Mouse (Mus musculus): Measurements from ENCODE around the gene Lrp1. TPM values are rescaled to one million over a fixed set of nuclear protein-coding genes. Genes with fewer than 3 reads are reported as not detected.

Gene Lrp1
- total and polyA plus RNA-seq, 3 experiments: 0.39 to 0.42 TPM; not detected in 1

DNA sequence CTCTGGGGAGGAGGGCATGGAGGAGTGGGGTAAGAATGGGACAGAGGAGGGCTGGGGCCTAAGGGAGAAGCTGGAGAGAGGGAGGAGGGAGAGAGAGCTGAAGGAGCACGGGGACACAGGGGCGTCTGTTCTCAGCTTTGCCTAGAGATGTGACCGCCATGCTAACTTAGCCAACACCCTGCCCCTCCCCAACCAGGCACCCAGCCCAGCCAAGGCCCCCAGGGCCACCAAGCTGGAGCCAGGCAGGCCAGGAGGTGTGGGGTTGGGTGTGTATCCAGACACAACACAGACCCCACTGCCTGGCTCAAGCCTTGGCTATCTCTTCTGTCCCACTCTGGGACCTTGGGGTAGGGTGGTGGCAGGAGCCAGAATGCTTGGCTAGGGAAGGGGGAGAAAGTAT lies 5.4 kb downstream of the Lrp1 start:
- H3K27me3 ChIP-seq (ENCODE audit: control insufficient read depth in 1 of 2, insufficient read depth in 2 of 2, low read length in 2 of 2): peaks cover 4 to 23% of the 10 kb centered on the region in 2 experiments; a peak in 3 of 4 replicates

DNA sequence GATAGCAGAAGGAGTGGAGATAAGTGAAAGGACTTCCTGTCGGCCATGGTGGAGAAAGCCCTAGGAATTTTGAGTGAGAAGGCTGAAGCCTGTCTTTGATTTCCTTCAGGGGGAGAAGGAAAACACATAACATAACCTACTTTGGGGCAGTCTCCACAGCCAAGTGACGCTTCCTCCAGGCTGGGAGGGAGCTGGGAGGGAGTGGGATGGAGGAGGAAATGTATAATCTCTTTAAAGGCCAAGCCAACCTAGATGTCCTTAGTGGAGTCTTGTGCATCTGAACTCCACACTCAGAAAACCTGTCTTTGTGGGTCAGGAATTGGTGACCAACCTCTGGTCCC lies 5.9 kb downstream of the Lrp1 start:
- H3K27me3 ChIP-seq (ENCODE audit: control insufficient read depth in 1 of 2, insufficient read depth in 2 of 2, low read length in 2 of 2): peaks cover 4 to 23% of the 10 kb centered on the region in 2 experiments; a peak in 3 of 4 replicates
- no peaks in the 10 kb centered on the region for H3K9me3 ChIP-seq (replicated peaks; ENCODE audit: insufficient read depth, low read length)
- TF ChIP-seq ZMIZ1 (IDR thresholded peaks at IDR 0.05; ENCODE audit: low read depth, low read length) (no peak), TAL1 (IDR thresholded peaks at IDR 0.05; ENCODE audit: low read length) (no peak), GATA1 (IDR thresholded peaks at IDR 0.05; ENCODE audit: low read depth, low read length) (no peak), ZKSCAN1 (IDR thresholded peaks at IDR 0.05; ENCODE audit: low read depth, low read length) (no peak), TCF12 (IDR thresholded peaks at IDR 0.05; ENCODE audit: low read depth, low read length) (no peak), USF1 (IDR thresholded peaks at IDR 0.05; ENCODE audit: low read depth, low read length) (no peak), MXI1 (IDR thresholded peaks at IDR 0.05; ENCODE audit: low read depth, low read length) (no peak), MEF2A (IDR thresholded peaks at IDR 0.05; ENCODE audit: extremely low read depth, insufficient replicate concordance, low read depth, low read length, poor library complexity, severe bottlenecking) (no peak), MYC (IDR thresholded peaks at IDR 0.05; ENCODE audit: low read depth, low read length) (no peak), ELF1 (IDR thresholded peaks at IDR 0.05; ENCODE audit: low read depth, low read length) (no peak), E2F4 (IDR thresholded peaks at IDR 0.05; ENCODE audit: borderline replicate concordance, low read depth, low read length) (no peak), HCFC1 (IDR thresholded peaks at IDR 0.05; ENCODE audit: low read depth, low read length) (no peak), KAT2A (conservative IDR thresholded peaks at IDR 0.05; ENCODE audit: low read depth, low read length) (no peak)
- no peak for DNase-seq (ENCODE audit: low read depth, low spot score)
- H3K4me3 ChIP-seq (ENCODE audit: control insufficient read depth in 1 of 2, insufficient read depth in 1 of 2, low read depth in 2 of 2, low read length in 2 of 2): no peak overlapping the region
- H3K4me1 ChIP-seq (ENCODE audit: control insufficient read depth in 1 of 2, insufficient read depth in 2 of 2, low read length in 2 of 2): no peaks in the 10 kb centered on the region
- no peaks in the 10 kb centered on the region for H3K36me3 ChIP-seq (ENCODE audit: control insufficient read depth in 1 of 2, insufficient read depth in 2 of 2, low read length in 2 of 2)
- no peak overlapping the region for H3K9ac ChIP-seq (ENCODE audit: control insufficient read depth, low read depth, low read length, poor library complexity, severe bottlenecking)
- no peaks in the 10 kb centered on the region for H3K79me2 ChIP-seq (ENCODE audit: control insufficient read depth, insufficient read depth, low read length, poor library complexity)
- no peak overlapping the region for H3K27ac ChIP-seq (ENCODE audit: control insufficient read depth, low read depth, low read length)

More for the DNA sequence above, 5.4 kb downstream of the Lrp1 start:
- Histone ChIP-seq H3K27ac (ENCODE audit: control insufficient read depth, low read depth, low read length) (no peak overlapping the region), H3K4me3 (ENCODE audit: control insufficient read depth in 1 of 2, insufficient read depth in 1 of 2, low read depth in 2 of 2, low read length in 2 of 2) (no peak overlapping the region), H3K4me1 (ENCODE audit: control insufficient read depth in 1 of 2, insufficient read depth in 2 of 2, low read length in 2 of 2) (no peaks in the 10 kb centered on the region), H3K36me3 (ENCODE audit: control insufficient read depth in 1 of 2, insufficient read depth in 2 of 2, low read length in 2 of 2) (no peaks in the 10 kb centered on the region), H3K9me3 (replicated peaks; ENCODE audit: insufficient read depth, low read length) (no peaks in the 10 kb centered on the region), H3K79me2 (ENCODE audit: control insufficient read depth, insufficient read depth, low read length, poor library complexity) (no peaks in the 10 kb centered on the region), H3K9ac (ENCODE audit: control insufficient read depth, low read depth, low read length, poor library complexity, severe bottlenecking) (no peak overlapping the region)
- TF ChIP-seq UBTF (IDR thresholded peaks at IDR 0.05; ENCODE audit: borderline replicate concordance, insufficient read depth, low read depth, low read length): no peak
- no peak for TF ChIP-seq EP300 (IDR thresholded peaks at IDR 0.05; ENCODE audit: low read depth in 1 of 2, low read length in 2 of 2)
- no peak for TF ChIP-seq TBP (IDR thresholded peaks at IDR 0.05; ENCODE audit: low read depth, low read length)
- TF ChIP-seq BHLHE40 (IDR thresholded peaks at IDR 0.05; ENCODE audit: borderline replicate concordance, low read depth, low read length): no peak
- TF ChIP-seq USF1 (IDR thresholded peaks at IDR 0.05; ENCODE audit: low read depth, low read length): no peak
- TF ChIP-seq TAL1 (IDR thresholded peaks at IDR 0.05; ENCODE audit: low read length): no peak
- no peak for TF ChIP-seq ZMIZ1 (IDR thresholded peaks at IDR 0.05; ENCODE audit: low read depth, low read length)
- TF ChIP-seq ZNF384 (IDR thresholded peaks at IDR 0.05; ENCODE audit: low read depth, low read length): no peak
- TF ChIP-seq USF2 (IDR thresholded peaks at IDR 0.05; ENCODE audit: borderline replicate concordance in 1 of 2, insufficient read depth in 1 of 2, low read depth in 1 of 2, low read length in 2 of 2): no peak
- TF ChIP-seq ZKSCAN1 (IDR thresholded peaks at IDR 0.05; ENCODE audit: low read depth, low read length): no peak
- no peak for TF ChIP-seq MXI1 (IDR thresholded peaks at IDR 0.05; ENCODE audit: low read depth, low read length)
- no peak for TF ChIP-seq RCOR1 (IDR thresholded peaks at IDR 0.05; ENCODE audit: low read depth, low read length)
- no peak for TF ChIP-seq MAZ (IDR thresholded peaks at IDR 0.05; ENCODE audit: low read depth, low read length)
- no peak for TF ChIP-seq POLR2AphosphoS5 (IDR thresholded peaks at IDR 0.05; ENCODE audit: borderline replicate concordance, low read depth, low read length)
- no peak for TF ChIP-seq POLR2A (IDR thresholded peaks at IDR 0.05; ENCODE audit: control insufficient read depth in 1 of 2, insufficient read depth in 1 of 2, low read depth in 1 of 2, low read length in 2 of 2, poor library complexity in 1 of 2)
- no peak for TF ChIP-seq JUND (IDR thresholded peaks at IDR 0.05; ENCODE audit: low read depth, low read length)
- TF ChIP-seq MAX (IDR thresholded peaks at IDR 0.05; ENCODE audit: low read length): no peak
- no peak for DNase-seq (ENCODE audit: low read depth, low spot score)

Data from MEL (cell line).